Mouse (Mus musculus) hindbrain, embryonic 10.5 days (tissue): ENCODE results near the gene Hinfp. TPM values are rescaled to one million over a fixed set of nuclear protein-coding genes. Genes with fewer than 3 reads are reported as not detected.
"Not testable (repeated sequence)": the region's sequence is repeated elsewhere in the genome, so short reads cannot be mapped to it uniquely, and the experiment has no call there.

Experiments used
- DNase-seq: peaks from one replicate; pipeline ENCODE4 v3.0.0-alpha.2; 2017; ENCODE audit warnings: low spot score
- H3K27ac ChIP-seq: fragments of 300-500 bp; sonication (generic); 2 replicates; pipeline ENCODE4 v1.5.1; 2016; ENCODE audit warnings: mild to moderate bottlenecking, moderate library complexity
- H3K27me3 ChIP-seq: fragments of 300-500 bp; sonication (generic); 2 replicates; pipeline ENCODE4 v1.6.1; 2016; ENCODE audit warnings: mild to moderate bottlenecking; ENCODE audit not compliant: poor library complexity, insufficient read depth, severe bottlenecking
- H3K36me3 ChIP-seq: fragments of 300-500 bp; sonication (generic); 2 replicates; pipeline ENCODE4 v1.6.1; 2016; ENCODE audit warnings: mild to moderate bottlenecking, moderate library complexity
- H3K4me1 ChIP-seq: fragments of 300-500 bp; sonication (generic); replicated peaks from 2 replicates; pipeline ENCODE4 v1.6.1; 2016; ENCODE audit warnings: mild to moderate bottlenecking
- H3K4me3 ChIP-seq: fragments of 300-500 bp; sonication (generic); 2 replicates; pipeline ENCODE4 v1.5.1; 2016; ENCODE audit warnings: mild to moderate bottlenecking, moderate library complexity
- H3K9me3 ChIP-seq: fragments of 300-500 bp; sonication (generic); 2 replicates; pipeline ENCODE4 v1.6.1; 2016; ENCODE audit warnings: mild to moderate bottlenecking, moderate library complexity
- WGBS: fragments of 180-500 bp; shearing (Covaris S2); methylation state at CpG from one replicate; pipeline ENCODE4 v1.1.7; 2016; 5-methylcytosine and 5-hydroxymethylcytosine counted together
- polyA plus RNA-seq: library from polyadenylated mRNA; unstranded; fragments of >200 nt; fragmentation: Nextera tagmentation; extraction: Ambion mirVana; gene quantifications from 2 replicates; pipeline ENCODE4 v1.2.1, GENCODE M21; 2016

The Hinfp gene
- polyA plus RNA-seq, 1 experiment from 2014 or later = 30.7 TPM

DNA sequence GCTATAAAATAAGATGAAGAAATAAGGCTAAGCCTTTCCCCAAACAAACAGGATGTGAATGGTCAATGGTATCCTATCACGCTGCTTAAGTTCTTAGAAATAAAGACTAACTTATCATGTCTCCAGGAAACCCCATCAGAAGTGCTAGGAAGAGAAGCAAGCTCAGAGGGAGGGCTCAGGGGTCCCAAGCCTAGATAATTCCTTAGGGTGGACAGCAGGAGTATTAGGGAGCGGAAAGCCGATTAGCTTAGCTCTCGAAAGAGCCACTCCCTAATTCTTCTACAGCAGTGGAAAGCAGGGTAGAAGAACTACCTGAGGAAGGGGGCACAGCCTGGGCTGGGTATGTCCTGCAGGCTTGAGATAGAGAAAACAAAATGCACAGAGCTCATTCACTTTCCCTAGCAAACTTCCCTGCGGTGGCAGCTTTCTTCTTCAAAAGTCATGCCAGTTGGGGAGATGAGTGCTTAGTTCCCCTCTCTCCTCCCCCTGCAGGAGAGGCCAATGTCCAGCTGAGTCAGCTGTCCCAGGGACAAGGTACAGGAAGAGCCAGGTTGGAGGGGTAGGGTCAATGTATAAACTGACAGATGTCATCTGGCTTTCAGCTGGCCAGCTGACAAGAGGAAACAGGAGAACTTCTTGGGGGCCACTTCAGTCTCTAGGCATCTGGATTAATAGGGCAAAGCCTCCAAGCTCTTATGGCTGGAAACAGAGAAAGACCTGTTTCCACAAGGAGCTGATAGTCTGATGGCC lies 12.8 kb upstream of the Hinfp start:
- peak overlapping the region; percentile 88 for H3K4me3 ChIP-seq
- peaks cover 14% of the 10 kb centered on the region; the same call in 1 of the 2 replicates for H3K27me3 ChIP-seq
- H3K27ac ChIP-seq = no peak overlapping the region
- peaks cover 41% of the 10 kb centered on the region for H3K36me3 ChIP-seq
- WGBS = 65% methylated on average over 5 of the region's 5 CpGs
- DNase-seq = no peak
- peaks cover 38% of the 10 kb centered on the region for H3K4me1 ChIP-seq
- H3K9me3 ChIP-seq = no peaks in the 10 kb centered on the region

GRCm38 (mm10) chr9:44317452-44317851 lies 12.0 kb upstream of the Hinfp start:
- Histone ChIP-seq H3K27ac (no peak overlapping the region), H3K36me3 (peaks cover 49% of the 10 kb centered on the region), H3K27me3 (peaks cover 18% of the 10 kb centered on the region; the same call in 1 of the 2 replicates), H3K9me3 (no peaks in the 10 kb centered on the region), H3K4me1 (peaks cover 38% of the 10 kb centered on the region), H3K4me3 (no peak overlapping the region)
- DNase-seq = no peak
- 71% methylated on average over 4 of the region's 4 CpGs for WGBS

DNA sequence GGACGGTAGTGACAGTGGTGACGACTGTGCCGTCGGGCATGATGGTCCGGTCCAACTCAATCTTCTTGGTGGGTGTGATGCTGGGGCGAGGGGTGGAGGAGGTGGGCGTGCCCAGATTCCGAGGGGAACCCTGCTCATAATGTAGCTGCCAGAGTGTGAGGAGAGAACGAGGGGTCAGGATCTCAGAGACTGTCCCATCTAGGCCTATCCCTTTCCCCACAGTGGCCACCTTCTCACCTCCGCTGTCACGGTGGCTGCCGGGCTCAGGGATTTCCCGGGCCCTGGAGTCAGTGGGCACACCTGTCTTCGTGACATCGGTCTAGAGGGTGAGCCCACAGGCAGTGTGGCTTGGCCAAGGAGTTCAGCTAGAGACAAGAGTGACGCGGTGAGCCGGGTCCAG lies 9.4 kb upstream of the Hinfp start:
- no peak for DNase-seq
- no peak overlapping the region for H3K27ac ChIP-seq
- WGBS = 93% methylated on average over 18 of the region's 18 CpGs
- H3K9me3 ChIP-seq = no peaks in the 10 kb centered on the region
- no peak overlapping the region for H3K4me3 ChIP-seq
- H3K4me1 ChIP-seq = peaks cover 51% of the 10 kb centered on the region
- H3K36me3 ChIP-seq = peaks cover 63% of the 10 kb centered on the region
- H3K27me3 ChIP-seq = peaks cover 36% of the 10 kb centered on the region

GRCm38 (mm10) chr9:44314257-44314547 lies 8.7 kb upstream of the Hinfp start:
- Histone ChIP-seq H3K9me3 (no peaks in the 10 kb centered on the region), H3K4me1 (peaks cover 45% of the 10 kb centered on the region), H3K4me3 (no peak overlapping the region), H3K36me3 (peaks cover 63% of the 10 kb centered on the region), H3K27me3 (peaks cover 36% of the 10 kb centered on the region), H3K27ac (no peak overlapping the region)
- WGBS = 78% methylated on average over 4 of the region's 4 CpGs
- no peak for DNase-seq

GRCm38 (mm10) chr9:44313476-44314256 lies 8.2 kb upstream of the Hinfp start:
- 78% methylated on average over 19 of the region's 19 CpGs for WGBS
- peaks cover 40% of the 10 kb centered on the region for H3K4me1 ChIP-seq
- DNase-seq = no peak

GRCm38 (mm10) chr9:44311136-44312134 lies 6.0 kb upstream of the Hinfp start:
- peak; percentile 23 for DNase-seq
- Histone ChIP-seq H3K9me3 (no peaks in the 10 kb centered on the region), H3K27ac (peak overlapping the region; percentile 54), H3K36me3 (peaks cover 55% of the 10 kb centered on the region), H3K27me3 (peaks cover 24% of the 10 kb centered on the region), H3K4me1 (peaks cover 21% of the 10 kb centered on the region), H3K4me3 (peak overlapping the region; percentile 23)
- 6% methylated on average over 27 of the region's 27 CpGs for WGBS

More at GRCm38 (mm10) chr9:44313476-44314256, 8.2 kb upstream of the Hinfp start:
- Histone ChIP-seq H3K4me3 (no peak overlapping the region), H3K9me3 (no peaks in the 10 kb centered on the region), H3K27me3 (peaks cover 30% of the 10 kb centered on the region), H3K36me3 (peaks cover 63% of the 10 kb centered on the region), H3K27ac (no peak overlapping the region)

DNA sequence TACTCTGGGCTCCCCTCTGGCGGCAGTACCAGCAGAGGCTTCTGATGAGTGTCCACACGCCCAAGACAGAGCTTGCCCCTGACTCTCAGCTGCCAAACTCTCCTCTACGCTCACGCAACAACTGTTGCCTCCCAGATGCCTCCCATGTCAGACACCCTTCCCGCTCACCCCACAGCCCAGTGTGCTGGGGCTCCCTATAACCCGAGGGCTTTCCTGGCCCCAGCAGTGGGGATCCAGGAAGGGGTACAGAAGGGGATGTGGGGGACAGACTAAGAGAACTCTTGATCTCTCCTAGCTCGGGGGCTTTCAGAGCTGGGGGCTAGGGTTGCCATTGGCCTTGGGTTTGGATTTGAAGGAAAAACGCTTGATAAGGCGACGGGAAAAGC lies 5.3 kb upstream of the Hinfp start:
- Histone ChIP-seq H3K27me3 (peaks cover 24% of the 10 kb centered on the region), H3K4me1 (peaks cover 21% of the 10 kb centered on the region), H3K4me3 (peak overlapping the region; percentile 23; the same call in 1 of the 2 replicates), H3K9me3 (no peaks in the 10 kb centered on the region), H3K36me3 (peaks cover 48% of the 10 kb centered on the region), H3K27ac (peak overlapping the region; percentile 54)
- no peak for DNase-seq
- 22% methylated on average over 10 of the region's 10 CpGs for WGBS

DNA sequence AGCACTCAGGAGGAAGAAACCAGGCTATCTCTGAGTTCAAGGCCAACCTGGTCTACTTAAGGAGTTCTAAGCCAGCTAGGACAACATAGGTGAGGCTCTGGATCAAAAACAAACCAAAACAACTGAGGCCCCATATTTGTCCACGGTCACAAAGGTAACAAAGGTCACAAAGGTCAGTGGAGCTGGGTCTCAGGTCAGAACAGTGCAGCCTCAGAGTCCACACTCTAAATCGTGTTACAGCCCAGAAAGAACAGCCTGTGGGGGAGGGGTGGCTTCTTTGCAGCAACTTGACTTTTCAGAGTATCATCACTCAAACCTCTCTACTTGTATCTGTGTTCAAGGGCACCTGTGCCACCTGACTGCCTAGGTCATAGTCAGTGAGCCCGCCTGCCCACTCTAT lies 4.3 kb upstream of the Hinfp start:
- DNase-seq = no peak
- WGBS = 64% methylated on average over 3 of the region's 3 CpGs
- peaks cover 25% of the 10 kb centered on the region for H3K4me1 ChIP-seq

GRCm38 (mm10) chr9:44307248-44307647 lies 1.8 kb upstream of the Hinfp start:
- H3K4me1 ChIP-seq = peaks cover 39% of the 10 kb centered on the region
- DNase-seq = no peak
- no peak overlapping the region for H3K27ac ChIP-seq
- peaks cover 18% of the 10 kb centered on the region for H3K27me3 ChIP-seq
- H3K9me3 ChIP-seq = no peaks in the 10 kb centered on the region
- 91% methylated on average over 2 of the region's 2 CpGs for WGBS
- no peak overlapping the region for H3K4me3 ChIP-seq
- H3K36me3 ChIP-seq = peaks cover 23% of the 10 kb centered on the region

More for the DNA sequence above, 4.3 kb upstream of the Hinfp start:
- Histone ChIP-seq H3K9me3 (no peaks in the 10 kb centered on the region), H3K36me3 (peaks cover 38% of the 10 kb centered on the region), H3K27me3 (peaks cover 24% of the 10 kb centered on the region), H3K4me3 (no peak overlapping the region), H3K27ac (no peak overlapping the region)

DNA sequence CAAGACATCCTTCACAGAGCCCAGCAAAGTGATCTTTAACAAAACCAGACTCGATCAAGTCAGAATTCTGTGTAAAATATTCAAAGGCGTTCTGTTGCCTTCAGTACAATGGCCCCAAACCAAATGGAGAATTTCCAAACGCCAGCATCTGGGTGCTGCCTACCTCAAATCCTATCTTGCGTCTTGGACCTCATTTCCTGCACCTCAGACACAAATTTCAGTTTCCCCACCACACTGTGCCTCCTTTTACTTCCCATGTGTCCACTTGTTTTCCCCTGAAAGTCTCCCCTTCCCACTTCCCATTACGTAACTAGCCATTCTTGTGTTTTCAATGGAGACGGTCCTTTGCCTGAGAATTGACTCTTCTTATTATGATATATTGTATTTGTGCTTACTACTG lies 1.1 kb upstream of the Hinfp start:
- H3K4me3 ChIP-seq = no peak overlapping the region
- H3K9me3 ChIP-seq = no peaks in the 10 kb centered on the region
- H3K27me3 ChIP-seq = peaks cover 14% of the 10 kb centered on the region
- 88% methylated on average over 6 of the region's 6 CpGs for WGBS
- H3K36me3 ChIP-seq = peaks cover 24% of the 10 kb centered on the region
- no peak for DNase-seq
- peaks cover 33% of the 10 kb centered on the region for H3K4me1 ChIP-seq
- H3K27ac ChIP-seq = no peak overlapping the region

DNA sequence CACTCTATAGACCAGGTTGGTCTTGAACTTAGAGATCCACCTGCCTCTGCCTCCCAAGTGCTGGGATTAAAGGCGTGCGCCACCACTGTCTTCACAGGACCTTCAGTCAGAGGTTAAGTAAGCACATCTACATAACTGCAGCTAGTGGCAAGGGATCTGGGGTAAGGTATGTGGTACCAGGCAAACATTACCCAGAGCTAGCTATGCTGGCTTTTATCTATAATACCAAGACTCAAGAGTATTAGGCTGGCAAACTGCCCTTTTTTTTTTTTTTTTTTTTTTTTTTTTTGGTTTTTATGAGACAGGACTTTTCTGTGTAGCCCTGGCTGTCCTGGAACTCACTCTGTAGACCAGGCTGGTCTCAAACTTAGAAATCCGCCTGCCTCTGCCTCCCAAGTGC lies 5.5 kb downstream of the Hinfp start:
- not testable (repeated sequence) for H3K4me3 ChIP-seq

DNA sequence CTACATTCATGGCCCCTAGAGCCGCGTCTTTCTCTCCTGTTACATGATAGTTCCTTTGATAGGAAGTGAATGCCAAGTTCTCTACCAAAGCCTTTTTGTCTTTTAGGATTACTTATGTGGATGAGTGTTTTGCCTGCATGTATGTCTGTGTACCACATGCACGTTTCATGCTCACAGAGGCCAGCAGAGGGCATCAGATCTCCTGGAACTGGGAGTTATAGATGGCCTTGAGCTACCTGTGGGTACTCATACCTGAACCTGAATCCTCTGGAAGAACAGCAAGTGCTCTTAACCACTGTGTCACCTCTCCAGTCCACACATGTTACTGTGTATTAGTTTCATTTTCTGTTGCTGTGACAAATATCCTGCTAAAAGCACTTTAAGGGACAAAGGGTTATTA lies 13.0 kb downstream of the Hinfp start:
- 75% methylated on average over 3 of the region's 3 CpGs for whole genome bisulfite sequencing
- no peak overlapping the region for H3K27ac ChIP-seq
- H3K36me3 ChIP-seq = peaks cover 76% of the 10 kb centered on the region
- DNase-seq = peak; percentile 37
- no peak overlapping the region for H3K4me3 ChIP-seq
- H3K9me3 ChIP-seq = peaks cover 2% of the 10 kb centered on the region; the same call in 1 of the 2 replicates
- peaks cover 31% of the 10 kb centered on the region for H3K27me3 ChIP-seq
- H3K4me1 ChIP-seq = peaks cover 19% of the 10 kb centered on the region

More for the DNA sequence above, 5.5 kb downstream of the Hinfp start:
- H3K4me1 ChIP-seq = peaks cover 17% of the 10 kb centered on the region
- WGBS = 94% methylated on average over 3 of the region's 3 CpGs
- DNase-seq, H3K9me3 ChIP-seq, H3K27me3 ChIP-seq, H3K27ac ChIP-seq: not testable (repeated sequence)
- peaks cover 80% of the 10 kb centered on the region for H3K36me3 ChIP-seq
